Mouse (Mus musculus): ENCODE results near the gene Cdk14. TPM values are rescaled to one million over a fixed set of nuclear protein-coding genes. Genes with fewer than 3 reads are reported as not detected.

Cdk14 gene
- polyA plus RNA-seq, 1 experiment from 2014 or later: 44.1 TPM

DNA sequence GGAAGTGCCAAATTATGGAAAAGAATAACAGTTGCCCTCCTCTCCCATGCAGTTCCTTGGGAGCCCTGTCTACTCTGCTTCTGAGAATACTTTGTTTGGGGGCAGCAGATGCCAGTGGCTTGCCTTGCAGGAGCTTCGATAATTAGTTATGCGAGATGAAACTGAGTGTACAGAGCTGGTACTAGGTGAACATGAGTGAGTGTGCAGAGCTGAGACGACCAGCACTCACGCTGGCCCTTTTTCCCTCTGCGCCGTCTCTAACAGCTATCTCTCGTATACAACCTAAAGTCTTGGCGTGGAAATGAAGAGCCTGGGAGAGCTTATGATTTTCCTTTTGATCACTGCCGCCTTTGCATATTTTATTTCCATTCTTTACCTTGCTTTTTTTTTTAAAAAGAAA is 558.5 kb downstream of the Cdk14 start:
- 76% methylated on average over 9 of the region's 9 CpGs for WGBS
- no peak overlapping the region for H3K27ac ChIP-seq (replicated peaks)
- no peaks in the 10 kb centered on the region for H3K4me1 ChIP-seq (replicated peaks)
- no peaks in the 10 kb centered on the region for H3K36me3 ChIP-seq
- no peaks in the 10 kb centered on the region for H3K27me3 ChIP-seq
- no peak overlapping the region for H3K9ac ChIP-seq
- H3K9me3 ChIP-seq: no peaks in the 10 kb centered on the region
- ATAC-seq (ENCODE audit: low FRiP score, low read depth): 0 out of 2 replicates have a peak, but pooled peaks have one; percentile 16
- no peak overlapping the region for H3K4me3 ChIP-seq
- no peak overlapping the region for H3K4me2 ChIP-seq

DNA sequence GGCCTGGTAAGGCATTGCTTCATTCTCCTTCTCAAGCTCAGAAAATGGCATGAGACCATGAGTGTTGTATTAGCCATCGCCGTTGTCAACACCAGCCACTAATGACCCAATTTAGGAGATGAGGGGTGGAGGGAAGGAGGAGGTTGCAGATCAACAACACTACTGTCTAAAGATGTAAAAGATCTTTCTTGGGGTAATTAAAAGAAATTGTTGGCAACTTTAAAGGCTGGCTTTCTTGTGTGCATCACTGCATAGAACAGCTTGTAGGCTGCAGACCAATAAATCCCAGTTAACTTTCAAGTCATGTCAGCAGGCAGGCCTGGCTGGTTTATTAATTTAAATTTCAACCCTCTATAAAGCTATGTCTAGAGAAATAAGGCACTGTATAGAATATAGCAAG is 559.0 kb downstream of the Cdk14 start:
- Histone ChIP-seq H3K9me3 (no peaks in the 10 kb centered on the region), H3K4me2 (no peak overlapping the region), H3K4me3 (no peak overlapping the region), H3K4me1 (replicated peaks) (no peaks in the 10 kb centered on the region), H3K27me3 (no peaks in the 10 kb centered on the region), H3K9ac (no peak overlapping the region), H3K27ac (replicated peaks) (no peak overlapping the region), H3K36me3 (no peaks in the 10 kb centered on the region)
- no peak for ATAC-seq (ENCODE audit: low FRiP score, low read depth)
- WGBS: 84% methylated on average over 2 of the region's 2 CpGs

DNA sequence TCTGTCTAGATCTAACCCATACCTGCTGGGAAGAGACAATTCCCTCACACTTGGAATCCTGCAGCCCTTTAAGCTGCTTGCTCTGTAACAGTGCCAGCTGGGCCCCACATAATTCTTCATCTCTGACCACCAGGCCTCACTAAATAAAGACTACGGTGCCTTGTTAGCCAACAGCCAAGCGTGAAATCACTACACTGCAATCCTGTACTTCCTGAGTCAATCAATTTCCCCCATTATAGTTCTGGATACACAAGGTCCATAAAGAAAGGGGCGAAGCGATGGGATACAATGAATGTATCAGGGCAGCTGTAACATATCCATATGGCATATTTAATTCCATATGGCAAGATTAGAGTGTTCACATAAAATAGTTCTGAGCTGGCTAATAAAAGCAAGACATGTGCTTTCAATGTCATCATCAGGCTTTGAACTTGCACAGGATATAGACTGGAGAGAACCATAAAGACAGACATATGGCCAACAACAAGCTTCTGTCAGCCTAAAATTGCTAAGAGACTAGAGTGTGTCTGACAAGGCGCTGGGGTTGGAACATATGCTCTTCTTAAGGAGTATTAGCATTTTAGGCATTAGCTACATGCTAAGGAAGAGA is 562.0 kb downstream of the Cdk14 start:
- peak; percentile 82 for ATAC-seq (ENCODE audit: low FRiP score, low read depth)
- H3K27ac ChIP-seq (replicated peaks): no peak overlapping the region
- 24% methylated on average over 5 of the region's 5 CpGs for whole genome bisulfite sequencing

DNA sequence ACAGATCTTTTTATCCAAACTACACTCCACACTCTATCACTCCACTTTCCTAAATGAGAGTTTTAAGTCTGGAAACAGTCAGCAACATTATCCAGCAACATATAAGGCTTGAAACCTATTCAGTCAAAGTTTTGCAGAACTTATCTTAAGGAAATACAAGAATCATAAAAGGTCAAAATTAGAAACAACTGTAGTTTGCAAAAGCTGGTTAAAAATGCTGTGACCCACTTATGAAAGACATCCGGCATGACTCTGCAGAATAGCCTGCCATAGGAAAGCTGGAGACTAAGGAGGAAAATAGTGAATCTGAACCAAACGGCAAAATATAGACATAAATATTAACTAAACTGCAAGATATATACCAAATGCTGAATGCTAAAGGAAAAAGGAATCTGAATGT is 566.6 kb downstream of the Cdk14 start:
- H3K9ac ChIP-seq: no peak overlapping the region
- H3K4me1 ChIP-seq (replicated peaks): no peaks in the 10 kb centered on the region
- H3K27me3 ChIP-seq: no peaks in the 10 kb centered on the region
- no peak overlapping the region for H3K4me3 ChIP-seq
- no peaks in the 10 kb centered on the region for H3K36me3 ChIP-seq
- ATAC-seq (ENCODE audit: low FRiP score, low read depth): no peak
- H3K27ac ChIP-seq (replicated peaks): no peak overlapping the region
- H3K9me3 ChIP-seq: no peaks in the 10 kb centered on the region
- H3K4me2 ChIP-seq: no peak overlapping the region
- WGBS: 93% methylated on average over 2 of the region's 2 CpGs

More for the DNA sequence above, 562.0 kb downstream of the Cdk14 start:
- no peaks in the 10 kb centered on the region for H3K36me3 ChIP-seq
- no peaks in the 10 kb centered on the region for H3K9me3 ChIP-seq
- H3K4me1 ChIP-seq (replicated peaks): no peaks in the 10 kb centered on the region
- H3K4me2 ChIP-seq: no peak overlapping the region
- no peaks in the 10 kb centered on the region for H3K27me3 ChIP-seq
- H3K9ac ChIP-seq: no peak overlapping the region
- H3K4me3 ChIP-seq: no peak overlapping the region

DNA sequence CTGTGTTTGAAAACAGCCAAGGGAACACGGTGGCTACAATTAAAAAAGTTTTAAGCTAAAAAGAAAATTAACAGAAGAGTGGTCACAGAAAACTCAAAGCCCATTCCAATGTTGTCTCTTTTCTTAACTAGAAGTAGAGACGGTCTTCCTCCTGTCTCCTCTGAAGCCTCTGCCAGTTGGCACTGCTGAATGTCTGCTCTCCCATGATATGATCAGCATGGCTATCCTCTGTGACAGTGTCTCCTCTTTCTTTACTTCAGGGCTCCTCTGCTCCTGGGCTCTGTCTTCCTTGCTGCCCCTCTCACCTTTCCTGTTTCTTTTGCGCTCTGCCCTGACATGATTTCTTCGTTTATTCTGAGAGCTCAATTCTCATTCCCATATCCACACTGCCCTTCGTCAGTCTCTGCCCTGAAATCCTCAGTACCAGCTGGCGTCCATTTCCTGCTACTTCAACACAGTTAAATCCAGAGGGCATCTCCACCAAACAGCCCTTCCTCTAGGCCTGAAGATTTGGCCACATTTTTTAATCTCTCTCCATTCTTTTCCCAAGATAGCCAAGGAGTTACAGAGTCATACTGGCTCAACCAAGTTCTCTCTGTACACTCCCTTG is 567.3 kb downstream of the Cdk14 start:
- H3K27ac ChIP-seq (replicated peaks): no peak overlapping the region
- WGBS: 75% methylated on average over 6 of the region's 6 CpGs
- H3K4me1 ChIP-seq (replicated peaks): no peaks in the 10 kb centered on the region
- no peak overlapping the region for H3K9ac ChIP-seq
- H3K27me3 ChIP-seq: no peaks in the 10 kb centered on the region
- H3K36me3 ChIP-seq: no peaks in the 10 kb centered on the region
- ATAC-seq (ENCODE audit: low FRiP score, low read depth): no peak
- no peaks in the 10 kb centered on the region for H3K9me3 ChIP-seq
- H3K4me3 ChIP-seq: no peak overlapping the region
- H3K4me2 ChIP-seq: no peak overlapping the region

DNA sequence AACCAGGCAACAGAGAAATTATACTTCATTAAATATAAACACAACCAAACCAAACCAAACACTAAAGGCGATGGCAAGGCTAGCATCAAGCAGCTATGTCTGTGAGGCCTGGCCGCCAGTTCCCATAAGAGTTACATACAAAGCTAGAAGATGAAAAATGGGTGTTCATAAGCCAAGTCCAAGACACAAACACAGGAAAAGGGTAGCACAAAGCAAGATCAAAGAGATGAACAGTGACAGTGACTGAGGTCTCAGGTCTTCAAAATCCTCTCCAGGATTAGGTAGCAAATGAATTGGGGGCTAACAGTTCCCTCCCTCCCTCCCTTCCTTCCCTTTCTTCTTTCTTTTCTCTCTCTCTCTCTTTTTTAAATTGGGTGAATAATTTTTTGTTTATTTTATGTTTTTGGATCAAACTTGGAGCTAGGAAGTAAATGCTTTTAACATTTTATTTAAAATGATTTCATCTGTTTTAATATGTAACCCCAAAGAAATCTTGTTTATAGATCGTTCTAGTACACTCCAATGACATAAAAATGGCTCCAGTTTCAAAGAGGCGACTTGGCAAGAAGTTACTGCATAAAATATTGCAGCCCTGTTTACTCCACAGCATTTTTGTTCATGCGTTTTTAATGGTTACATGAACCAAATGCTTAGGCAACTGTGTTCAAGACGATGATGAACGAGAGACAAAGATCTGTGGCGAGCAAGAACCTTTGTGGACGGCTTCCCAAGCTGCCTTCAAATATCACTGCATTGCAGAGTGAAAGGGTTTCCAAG is 568.0 kb downstream of the Cdk14 start:
- Histone ChIP-seq H3K4me1 (replicated peaks) (no peaks in the 10 kb centered on the region), H3K27ac (replicated peaks) (no peak overlapping the region), H3K27me3 (no peaks in the 10 kb centered on the region), H3K4me2 (no peak overlapping the region), H3K9ac (no peak overlapping the region), H3K4me3 (no peak overlapping the region), H3K9me3 (no peaks in the 10 kb centered on the region), H3K36me3 (no peaks in the 10 kb centered on the region)
- ATAC-seq (ENCODE audit: low FRiP score, low read depth): no peak
- 77% methylated on average over 9 of the region's 9 CpGs for WGBS

DNA sequence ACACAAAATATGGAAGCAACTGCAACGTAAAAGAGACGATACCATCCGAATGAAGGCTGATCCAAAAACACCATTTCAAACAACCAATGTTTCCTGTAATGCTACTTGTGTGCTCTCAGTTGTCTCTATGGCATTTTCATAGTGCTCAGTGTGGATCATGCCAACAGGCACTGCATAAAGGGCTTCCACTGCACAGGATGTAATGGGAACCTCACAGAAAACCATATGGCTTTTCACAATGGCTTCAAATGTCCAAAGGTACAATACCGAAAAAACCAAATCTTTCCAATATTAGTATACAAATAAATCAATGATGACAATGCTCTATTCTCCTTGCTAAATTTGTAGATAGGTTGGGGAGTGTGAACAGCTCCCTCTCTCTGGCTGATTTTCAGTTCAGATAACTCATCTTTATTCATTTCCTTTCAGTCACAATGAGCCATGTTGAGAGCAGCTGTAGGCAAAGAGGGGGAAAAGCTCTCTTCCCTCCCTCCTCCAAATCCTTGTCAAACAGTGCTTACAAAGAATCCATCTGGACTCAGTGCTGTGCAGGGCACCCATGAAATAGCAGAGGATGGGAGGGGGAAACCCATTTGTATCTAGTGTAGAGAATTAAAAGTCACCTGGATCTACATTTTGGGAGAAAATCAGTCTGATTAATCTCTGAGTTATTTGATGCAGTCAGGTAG is 568.7 kb downstream of the Cdk14 start:
- 0 out of 2 replicates have a peak, but pooled peaks have one; percentile 51 for ATAC-seq (ENCODE audit: low FRiP score, low read depth)
- Histone ChIP-seq H3K36me3 (no peaks in the 10 kb centered on the region), H3K9ac (no peak overlapping the region), H3K4me3 (no peak overlapping the region), H3K9me3 (no peaks in the 10 kb centered on the region), H3K4me2 (no peak overlapping the region), H3K27me3 (no peaks in the 10 kb centered on the region), H3K4me1 (replicated peaks) (no peaks in the 10 kb centered on the region), H3K27ac (replicated peaks) (no peak overlapping the region)
- 82% methylated on average over 4 of the region's 4 CpGs for WGBS

DNA sequence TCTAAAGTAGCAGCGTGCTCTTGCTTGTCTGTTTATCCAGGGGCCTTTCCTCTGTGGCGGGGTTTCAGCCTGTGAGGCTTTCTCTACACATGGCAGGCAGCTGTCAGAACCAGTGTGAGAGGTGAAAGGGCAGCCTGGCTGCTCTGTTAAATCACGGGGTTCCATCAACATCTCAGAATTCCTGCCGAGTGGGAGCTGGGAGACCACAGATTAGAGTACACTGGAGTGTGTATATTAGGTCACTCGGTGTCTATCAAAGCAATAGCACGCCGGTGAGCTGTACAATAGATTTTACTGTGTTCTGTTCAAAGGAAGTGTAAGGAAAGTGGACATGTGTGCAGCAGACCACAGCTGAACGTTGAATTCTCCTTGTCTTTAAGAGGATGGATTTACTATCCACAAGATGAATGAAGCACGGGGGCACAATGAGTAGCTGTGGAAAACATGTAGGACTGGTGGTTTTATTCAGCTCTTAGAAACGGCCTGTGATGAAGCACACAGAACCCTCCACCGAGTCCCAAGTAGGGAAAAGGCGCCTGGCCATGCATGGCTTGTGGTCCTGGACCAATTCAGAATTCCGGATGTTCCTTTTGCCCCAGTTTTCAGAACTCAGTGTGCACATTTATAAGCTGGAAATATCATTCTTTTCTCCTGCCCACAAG is 585.2 kb downstream of the Cdk14 start:
- Histone ChIP-seq H3K27me3 (0 out of 2 replicates have a peak, but pooled peaks cover 10% of the 10 kb centered on the region), H3K27ac (replicated peaks) (no peak overlapping the region), H3K4me1 (replicated peaks) (peaks cover 14% of the 10 kb centered on the region), H3K4me2 (no peak overlapping the region), H3K9ac (no peak overlapping the region), H3K36me3 (no peaks in the 10 kb centered on the region), H3K9me3 (no peaks in the 10 kb centered on the region), H3K4me3 (no peak overlapping the region)
- WGBS: 12% methylated on average over 13 of the region's 13 CpGs
- ATAC-seq (ENCODE audit: low FRiP score, low read depth): peak; percentile 68

DNA sequence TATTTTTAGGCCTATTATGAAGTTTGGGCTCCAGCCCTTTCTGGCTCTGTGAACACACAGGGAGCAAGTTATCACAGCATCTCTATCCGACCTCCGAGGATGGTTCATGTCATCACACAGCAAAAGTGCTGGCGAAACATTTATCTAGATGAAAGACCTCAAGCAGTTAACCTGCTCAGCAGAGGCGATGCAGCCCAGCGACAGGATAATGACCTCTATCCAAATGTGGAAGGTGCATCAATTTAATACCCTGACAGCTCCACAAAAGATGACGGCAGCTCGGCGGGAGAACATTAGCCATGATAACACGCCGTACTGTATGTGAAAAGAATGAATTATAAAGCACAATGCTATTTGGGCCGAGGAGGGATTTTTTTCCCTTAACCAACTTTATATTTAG is 586.2 kb downstream of the Cdk14 start:
- Histone ChIP-seq H3K9ac (no peak overlapping the region), H3K27ac (replicated peaks) (no peak overlapping the region), H3K9me3 (no peaks in the 10 kb centered on the region), H3K4me1 (replicated peaks) (peaks cover 14% of the 10 kb centered on the region), H3K27me3 (0 out of 2 replicates have a peak, but pooled peaks cover 10% of the 10 kb centered on the region), H3K36me3 (no peaks in the 10 kb centered on the region), H3K4me2 (no peak overlapping the region), H3K4me3 (no peak overlapping the region)
- WGBS: 13% methylated on average over 11 of the region's 11 CpGs
- 0 out of 2 replicates have a peak, but pooled peaks have one; percentile 54 for ATAC-seq (ENCODE audit: low FRiP score, low read depth)

DNA sequence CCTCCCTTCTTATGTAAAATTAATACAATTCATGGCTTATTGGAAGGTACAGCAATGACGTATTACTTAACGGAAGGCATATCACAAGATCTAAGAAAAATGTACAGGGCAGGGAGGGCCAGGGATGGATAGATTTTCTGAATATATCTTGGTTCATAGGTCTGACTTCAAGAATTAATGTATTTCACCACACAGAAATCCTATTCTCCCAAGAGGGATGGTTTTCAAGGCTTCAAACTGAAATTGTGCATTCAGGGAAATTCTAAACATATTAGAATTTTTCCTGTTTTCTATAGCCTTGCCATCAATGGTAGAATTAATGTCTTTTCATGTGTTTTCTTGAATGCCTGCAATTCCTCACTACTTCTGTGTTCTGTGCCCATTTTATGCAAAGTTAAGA is 593.2 kb downstream of the Cdk14 start:
- 86% methylated on average over 2 of the region's 2 CpGs for WGBS

DNA sequence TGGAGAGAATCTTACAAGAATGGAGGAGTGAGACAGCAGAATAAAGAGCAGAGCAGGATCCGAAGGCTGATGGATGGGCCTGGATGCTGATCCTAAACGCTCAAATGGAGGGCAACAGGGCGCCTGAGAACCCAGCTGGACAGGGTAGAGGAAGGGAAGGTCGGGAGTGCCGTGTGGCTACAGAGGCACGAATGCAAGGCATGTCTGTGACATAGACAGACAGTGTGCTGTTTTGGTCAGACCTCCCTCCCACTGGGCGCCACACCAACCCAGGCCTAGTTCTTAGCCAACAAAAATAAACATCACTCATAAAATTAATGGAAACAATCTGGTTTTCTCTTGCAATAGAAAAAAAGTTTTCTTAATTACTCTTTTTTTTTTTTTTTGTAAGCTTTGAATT is 594.2 kb downstream of the Cdk14 start:
- H3K4me2 ChIP-seq: no peak overlapping the region
- H3K27ac ChIP-seq (replicated peaks): no peak overlapping the region
- WGBS: 63% methylated on average over 7 of the region's 7 CpGs
- ATAC-seq (ENCODE audit: low FRiP score, low read depth): no peak
- H3K4me1 ChIP-seq (replicated peaks): peaks cover 12% of the 10 kb centered on the region
- no peak overlapping the region for H3K9ac ChIP-seq
- H3K27me3 ChIP-seq: no peaks in the 10 kb centered on the region
- H3K4me3 ChIP-seq: no peak overlapping the region
- no peaks in the 10 kb centered on the region for H3K9me3 ChIP-seq
- H3K36me3 ChIP-seq: no peaks in the 10 kb centered on the region

More for the DNA sequence above, 593.2 kb downstream of the Cdk14 start:
- no peak overlapping the region for H3K4me3 ChIP-seq
- H3K4me1 ChIP-seq (replicated peaks): peaks cover 2% of the 10 kb centered on the region
- no peak overlapping the region for H3K27ac ChIP-seq (replicated peaks)
- H3K27me3 ChIP-seq: no peaks in the 10 kb centered on the region
- no peak overlapping the region for H3K4me2 ChIP-seq
- H3K36me3 ChIP-seq: no peaks in the 10 kb centered on the region
- no peak overlapping the region for H3K9ac ChIP-seq
- no peak for ATAC-seq (ENCODE audit: low FRiP score, low read depth)
- no peaks in the 10 kb centered on the region for H3K9me3 ChIP-seq
